Mouse (Mus musculus) olfactory bulb, adult 2 months (tissue): ENCODE data around the gene Slc39a11. TPM values are rescaled to one million over a fixed set of nuclear protein-coding genes. Genes with fewer than 3 reads are reported as not detected.
A peak's percentile ranks its signal among the peaks of the same experiment; 100 is the strongest.

Experiments used
- H3K27ac ChIP-seq: fragments of 200-500 bp; 2 replicates; pipeline ENCODE4 v1.5.1; 2012; ENCODE audit warnings: low read depth, low read length; ENCODE audit not compliant: insufficient read depth
- H3K4me1 ChIP-seq: fragments of 200-500 bp; 2 replicates; pipeline ENCODE4 v1.6.1; 2012; ENCODE audit warnings: low read length; ENCODE audit not compliant: control insufficient read depth, insufficient read depth
- H3K4me3 ChIP-seq: fragments of 200-500 bp; 2 replicates; pipeline ENCODE4 v1.5.1; 2012; ENCODE audit warnings: mild to moderate bottlenecking, low read depth, low read length, moderate library complexity; ENCODE audit not compliant: insufficient read depth
- CTCF ChIP-seq: fragments of 200-500 bp; IDR thresholded peaks from 2 replicates; pipeline ENCODE4 v1.5.1; 2012; ENCODE audit warnings: low read depth, mild to moderate bottlenecking, low read length, moderate library complexity; ENCODE audit not compliant: insufficient read depth
- POLR2A ChIP-seq: fragments of 200-500 bp; IDR thresholded peaks from 2 replicates; pipeline ENCODE4 v1.6.1; 2012; ENCODE audit warnings: mild to moderate bottlenecking, low read depth, low read length, moderate library complexity; ENCODE audit not compliant: insufficient read depth
- WGBS: fragments of 180-500 bp; shearing (Covaris S2); methylation state at CpG from one replicate; pipeline ENCODE4 v1.1.7; 2018; 5-methylcytosine and 5-hydroxymethylcytosine counted together
- polyA plus RNA-seq: library from polyadenylated mRNA; stranded (reverse); fragments of >200 nt; gene quantifications from 2 replicates; pipeline ENCODE4 v1.2.4, GENCODE M21; 2012; ENCODE audit warnings: low replicate concordance; ENCODE audit not compliant: missing spikeins, insufficient read depth, insufficient read length

Gene Slc39a11
- polyA plus RNA-seq, 1 experiment = not detected

DNA sequence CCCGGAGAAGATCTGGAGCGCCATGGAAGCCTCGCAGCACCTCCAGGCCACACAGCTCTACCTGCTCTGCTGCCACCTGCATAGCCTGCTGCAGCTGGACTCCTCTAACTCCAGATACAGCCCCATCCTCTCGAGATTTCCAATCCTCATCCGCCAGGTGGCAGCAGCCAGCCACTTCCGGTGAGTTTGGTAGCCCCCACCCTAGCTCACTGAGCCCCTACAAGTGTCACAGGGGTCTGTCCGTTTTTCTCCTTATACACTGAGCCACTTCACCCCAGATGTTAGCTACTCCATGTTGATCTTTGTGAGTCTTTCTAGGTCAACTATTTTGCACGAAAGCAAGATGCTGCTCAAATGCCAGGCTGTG lies 2.0 kb upstream of the Slc39a11 start:
- peaks cover 20% of the 10 kb centered on the region for H3K4me1 ChIP-seq

DNA sequence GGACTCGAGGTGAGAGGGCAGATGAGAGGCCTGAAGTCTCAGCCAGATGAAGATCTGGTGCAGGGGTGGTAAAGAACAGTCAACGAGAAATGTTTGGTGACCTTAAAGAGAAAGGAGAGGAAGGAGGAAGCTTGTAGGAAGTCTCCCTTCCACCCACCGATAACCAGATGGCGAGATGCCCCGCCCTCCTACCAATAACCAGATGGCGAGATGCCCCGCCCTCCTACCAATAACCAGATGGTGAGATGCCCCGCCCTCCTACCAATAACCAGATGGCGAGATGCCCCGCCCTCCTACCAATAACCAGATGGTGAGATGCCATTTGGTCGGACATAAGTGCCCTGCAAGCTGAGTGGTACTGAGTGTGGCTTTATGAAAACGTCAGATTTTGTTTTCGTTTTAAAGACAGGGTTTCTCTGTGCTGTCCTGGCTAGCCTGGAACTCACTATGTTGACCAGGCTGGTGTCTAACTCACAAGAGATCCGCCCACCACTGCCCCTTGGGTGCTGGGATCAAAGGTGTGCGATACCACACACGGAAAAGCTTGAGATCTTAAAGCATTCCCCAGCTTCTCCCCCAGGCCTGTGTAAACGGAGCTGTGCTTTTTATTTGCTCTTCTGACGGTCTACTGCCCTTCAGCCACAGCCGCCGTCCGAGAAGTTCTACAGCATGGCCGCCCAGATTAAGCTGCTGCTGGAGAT lies 1.5 kb upstream of the Slc39a11 start:
- WGBS = 82% methylated on average over 22 of the region's 22 CpGs
- TF ChIP-seq CTCF (no peak), POLR2A (no peak)
- Histone ChIP-seq H3K4me1 (peaks cover 17% of the 10 kb centered on the region), H3K4me3 (no peak overlapping the region), H3K27ac (no peak overlapping the region)

More for the DNA sequence above, 2.0 kb upstream of the Slc39a11 start:
- Histone ChIP-seq H3K27ac (no peak overlapping the region), H3K4me3 (no peak overlapping the region)
- TF ChIP-seq CTCF (no peak), POLR2A (no peak)
- 49% methylated on average over 8 of the region's 8 CpGs for WGBS

DNA sequence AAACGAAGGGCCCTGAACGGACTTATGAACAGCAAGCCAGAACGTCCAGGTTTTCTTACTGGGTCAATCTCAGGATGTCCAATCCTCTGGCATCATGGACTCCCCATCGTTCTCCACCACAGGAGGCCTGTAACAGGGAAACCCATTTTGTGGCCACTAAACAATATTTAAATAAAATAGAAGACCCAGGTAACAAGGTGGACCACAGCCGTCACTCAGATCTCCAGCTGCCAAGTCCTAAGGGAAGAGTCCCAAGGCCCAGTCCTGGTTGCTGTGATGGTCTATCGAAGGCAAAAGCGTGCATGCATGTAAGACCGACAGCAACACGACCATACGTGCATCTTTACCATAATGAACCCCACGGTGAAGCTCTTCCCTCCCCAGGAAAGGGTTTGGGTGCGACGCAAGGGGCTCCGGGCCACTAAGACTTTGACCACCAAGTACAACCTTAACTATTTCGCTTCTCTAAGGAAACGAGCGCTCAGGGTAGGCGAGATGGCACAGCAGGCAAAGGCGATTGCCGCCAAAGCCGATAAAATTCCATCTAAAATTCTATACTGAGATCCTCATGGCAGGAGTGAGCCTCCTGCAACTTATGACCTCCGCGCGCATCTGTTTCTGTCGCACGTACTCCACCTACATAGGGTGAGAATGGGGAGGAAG lies 1.1 kb downstream of the Slc39a11 start, which contains the start of gene Cog1:
Gene Cog1 (plus strand): TSS at position 480 of the 663 bp plus-strand sequence.
- Histone ChIP-seq H3K4me1 (peaks cover 13% of the 10 kb centered on the region), H3K4me3 (peak within 1 kb of the TSS; percentile 60), H3K27ac (peak within 1 kb of the TSS; percentile 42)
- WGBS = 43% methylated on average over 26 of the region's 26 CpGs
- no peak for TF ChIP-seq POLR2A
- no peak for TF ChIP-seq CTCF

DNA sequence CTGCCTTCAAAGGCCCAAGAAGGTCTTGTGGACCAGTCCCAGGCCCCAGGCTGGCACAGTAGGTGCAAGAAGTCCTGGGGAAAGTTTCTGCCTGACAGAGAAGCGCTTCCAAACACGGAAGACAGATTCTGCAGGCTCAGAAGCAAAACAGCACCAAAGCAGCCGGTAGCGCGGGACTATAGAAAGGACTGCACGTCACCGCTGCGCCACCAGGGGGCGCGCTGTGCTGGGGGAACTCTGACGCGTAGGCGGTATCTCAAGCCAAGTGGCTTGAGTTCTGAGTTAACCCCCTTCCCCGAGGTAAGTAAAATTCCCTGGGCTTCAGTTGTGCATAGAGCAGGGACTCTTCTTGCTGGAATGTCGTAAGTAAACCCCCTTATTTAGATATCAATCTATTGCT lies 1.7 kb downstream of the Slc39a11 start:
- WGBS = 2% methylated on average over 15 of the region's 15 CpGs
- TF ChIP-seq CTCF (peak; percentile 79), POLR2A (no peak)
- H3K4me1 ChIP-seq = peaks cover 13% of the 10 kb centered on the region
- no peak overlapping the region for H3K27ac ChIP-seq
- no peak overlapping the region for H3K4me3 ChIP-seq

DNA sequence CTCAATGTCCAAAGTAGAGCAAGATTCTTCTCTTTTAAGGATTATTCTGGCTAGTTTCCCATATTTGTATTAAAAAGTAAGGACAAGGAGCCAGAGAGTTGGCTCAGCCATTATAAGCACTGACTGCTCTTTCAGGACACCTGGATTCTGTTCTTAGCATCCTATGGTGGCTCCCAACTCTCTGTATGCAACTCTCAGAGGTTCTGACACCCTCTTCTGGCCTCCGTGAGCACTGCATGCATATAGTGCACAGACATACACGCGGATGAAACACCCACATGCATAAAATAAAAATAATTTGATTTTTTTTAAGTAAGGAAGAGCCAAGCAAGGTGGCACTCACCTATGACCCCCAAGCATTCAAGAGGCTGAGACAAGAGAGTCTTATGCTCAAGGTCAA lies 4.7 kb downstream of the Slc39a11 start:
- Histone ChIP-seq H3K27ac (no peak overlapping the region), H3K4me3 (no peak overlapping the region), H3K4me1 (peaks cover 10% of the 10 kb centered on the region)
- WGBS = 87% methylated on average over 3 of the region's 3 CpGs
- TF ChIP-seq POLR2A = no peak
- no peak for TF ChIP-seq CTCF

DNA sequence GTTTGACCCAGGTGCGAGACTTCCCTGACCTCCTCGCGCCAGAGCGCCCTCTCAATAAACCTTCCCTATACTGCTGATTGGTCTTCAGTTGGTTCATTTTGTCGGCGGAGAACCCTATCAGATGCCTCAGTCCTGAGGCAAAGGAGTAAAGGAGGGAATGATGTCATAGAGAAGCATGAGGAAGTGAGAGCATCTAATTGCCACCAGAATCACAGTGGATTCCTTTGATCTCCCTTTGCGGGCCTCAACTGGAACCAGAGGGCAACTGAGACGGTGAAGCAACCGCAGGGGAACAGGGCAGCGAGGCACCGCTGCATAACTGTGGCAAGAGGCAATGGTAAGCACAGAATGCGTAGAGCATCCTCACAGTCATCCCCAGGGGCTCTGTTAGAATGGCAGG lies 11.2 kb downstream of the Slc39a11 start:
- 95% methylated on average over 12 of the region's 12 CpGs for WGBS
- no peak overlapping the region for H3K27ac ChIP-seq

DNA sequence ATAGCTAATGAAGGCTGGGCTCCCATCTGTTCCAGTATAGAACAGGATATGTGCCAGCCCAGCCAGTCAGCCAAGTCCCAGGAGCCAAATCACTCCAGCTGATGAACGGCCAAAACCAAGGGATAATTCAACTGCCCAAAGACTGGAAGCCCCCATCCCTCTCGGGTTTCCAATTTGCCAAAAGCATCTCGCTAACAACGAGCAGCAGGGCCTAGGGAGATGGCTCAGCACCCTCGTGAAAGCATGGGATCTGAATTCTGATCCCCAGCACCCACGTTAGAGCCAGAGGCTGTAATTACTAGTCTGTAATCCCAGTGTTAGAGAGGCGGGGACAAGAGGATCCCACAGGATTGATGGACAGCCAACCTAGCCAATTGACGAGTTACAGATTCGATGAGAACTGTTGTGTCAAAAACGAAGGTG lies 15.2 kb downstream of the Slc39a11 start:
- WGBS = 63% methylated on average over 10 of the region's 10 CpGs
- Histone ChIP-seq H3K4me3 (no peak overlapping the region), H3K27ac (no peak overlapping the region), H3K4me1 (no peaks in the 10 kb centered on the region)
- TF ChIP-seq POLR2A (no peak), CTCF (no peak)

More for the DNA sequence above, 11.2 kb downstream of the Slc39a11 start:
- Histone ChIP-seq H3K4me1 (no peaks in the 10 kb centered on the region), H3K4me3 (no peak overlapping the region)
- TF ChIP-seq CTCF (no peak), POLR2A (no peak)

DNA sequence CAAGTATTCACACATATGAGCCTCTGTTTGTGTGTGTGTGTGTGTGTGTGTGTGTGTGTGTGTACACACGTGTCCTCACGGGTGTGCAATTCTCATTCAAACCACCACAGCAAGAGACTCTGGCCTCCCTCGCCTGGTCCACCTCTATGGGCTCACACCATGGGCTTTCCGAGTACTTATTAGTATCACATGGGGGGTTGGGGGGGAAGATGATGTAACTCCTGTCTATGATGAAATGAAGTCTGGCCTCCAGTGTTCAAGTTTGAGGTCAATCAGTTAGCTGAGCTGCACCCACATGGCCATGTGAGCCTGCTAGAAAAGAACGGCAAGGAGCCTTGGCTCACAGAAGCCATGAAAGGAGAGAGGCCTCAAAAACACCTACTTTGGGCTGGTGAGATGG lies 16.5 kb downstream of the Slc39a11 start:
- TF ChIP-seq CTCF (no peak), POLR2A (no peak)
- WGBS = over 99% methylated on average over 5 of the region's 5 CpGs
- H3K27ac ChIP-seq = no peak overlapping the region

DNA sequence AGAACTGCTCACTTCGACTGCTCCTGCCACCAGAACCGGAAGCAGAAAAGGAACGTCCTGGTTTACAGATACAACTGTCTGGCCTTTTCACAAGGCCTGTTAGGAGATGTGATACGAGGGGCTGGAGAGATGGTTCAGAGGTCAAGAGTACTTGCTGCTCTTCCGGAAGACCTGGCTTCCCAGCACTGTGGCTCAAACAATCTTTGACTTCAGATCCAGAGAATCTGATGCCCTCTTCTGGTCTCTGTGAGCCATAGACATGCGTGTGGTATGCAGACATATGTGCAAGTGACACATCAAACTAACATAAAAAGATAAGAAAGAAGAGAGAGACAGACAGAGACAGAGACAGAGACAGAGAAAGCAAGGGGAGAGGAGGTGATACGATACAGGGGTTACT lies 17.6 kb downstream of the Slc39a11 start:
- Histone ChIP-seq H3K4me1 (no peaks in the 10 kb centered on the region), H3K4me3 (no peak overlapping the region)
- 91% methylated on average over 7 of the region's 7 CpGs for WGBS

More for the DNA sequence above, 16.5 kb downstream of the Slc39a11 start:
- no peaks in the 10 kb centered on the region for H3K4me1 ChIP-seq
- no peak overlapping the region for H3K4me3 ChIP-seq

More for the DNA sequence above, 17.6 kb downstream of the Slc39a11 start:
- H3K27ac ChIP-seq = no peak overlapping the region
- TF ChIP-seq POLR2A (no peak), CTCF (no peak)
